Mouse (Mus musculus): Measurements from ENCODE around the gene Skint6.

- TF ChIP-seq CTCF (IDR thresholded peaks at IDR 0.05; ENCODE audit: control insufficient read depth, insufficient read depth, insufficient replicate concordance, low read depth, low read length) (no peak), POLR2A (IDR thresholded peaks at IDR 0.05; ENCODE audit: control insufficient read depth, low read depth, low read length) (no peak)
These were observed 34.1 kb upstream of the Skint6 start for GRCm38 (mm10) chr4:113320911-113321310.
